Mouse (Mus musculus): ENCODE measurements at regions not wholly inside any gene's neighbourhood (a gene's known extent, or its start where the extent isn't known, plus 50 kb on each side); places are given as distances from the start of the nearest gene placed in this dataset.

GRCm38 (mm10) chr8:11909146-11909545 lies 68.9 kb downstream of the Tex29 start:
- no peak for ATAC-seq (ENCODE audit: insufficient number of reproducible peaks, low FRiP score, low TSS enrichment)

- ATAC-seq (ENCODE audit: insufficient number of reproducible peaks, low FRiP score, low TSS enrichment) = no peak
Observed at GRCm38 (mm10) chr8:11911639-11912450, 71.6 kb downstream of the Tex29 start.

DNA sequence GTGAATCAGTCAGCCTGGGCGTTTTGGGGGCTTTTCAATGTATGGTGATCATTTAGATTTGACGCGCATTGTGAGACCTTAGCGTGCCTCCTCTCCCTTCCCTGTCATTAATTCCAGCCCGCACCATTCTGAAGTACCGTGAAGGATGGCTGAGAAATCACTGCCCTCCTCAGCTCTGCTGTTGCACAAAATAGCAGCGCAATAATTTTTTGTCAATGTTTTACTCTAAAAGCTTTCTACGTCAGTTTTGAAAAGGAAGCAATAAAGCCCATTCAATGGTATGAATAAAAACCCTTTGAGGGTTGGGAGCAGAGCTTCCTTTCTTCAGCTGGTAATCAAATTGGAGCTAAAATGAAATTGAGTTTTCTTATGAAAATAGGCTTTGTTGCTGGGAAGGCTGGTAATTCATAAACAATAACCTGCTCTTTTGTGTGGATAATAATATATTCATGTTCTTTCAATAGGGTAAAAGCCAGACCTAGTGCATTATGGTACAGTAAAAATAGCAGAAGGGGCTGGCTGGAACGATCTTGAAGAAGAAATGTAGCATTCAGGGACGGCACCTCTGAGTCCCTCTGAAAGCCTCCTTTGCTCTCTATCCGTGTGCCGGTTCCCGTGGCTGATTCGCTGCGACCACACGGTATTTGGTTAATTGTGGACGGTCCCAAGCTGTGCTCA lies 72.3 kb downstream of the Tex29 start:
- ATAC-seq (ENCODE audit: insufficient number of reproducible peaks, low FRiP score, low TSS enrichment) = no peak

DNA sequence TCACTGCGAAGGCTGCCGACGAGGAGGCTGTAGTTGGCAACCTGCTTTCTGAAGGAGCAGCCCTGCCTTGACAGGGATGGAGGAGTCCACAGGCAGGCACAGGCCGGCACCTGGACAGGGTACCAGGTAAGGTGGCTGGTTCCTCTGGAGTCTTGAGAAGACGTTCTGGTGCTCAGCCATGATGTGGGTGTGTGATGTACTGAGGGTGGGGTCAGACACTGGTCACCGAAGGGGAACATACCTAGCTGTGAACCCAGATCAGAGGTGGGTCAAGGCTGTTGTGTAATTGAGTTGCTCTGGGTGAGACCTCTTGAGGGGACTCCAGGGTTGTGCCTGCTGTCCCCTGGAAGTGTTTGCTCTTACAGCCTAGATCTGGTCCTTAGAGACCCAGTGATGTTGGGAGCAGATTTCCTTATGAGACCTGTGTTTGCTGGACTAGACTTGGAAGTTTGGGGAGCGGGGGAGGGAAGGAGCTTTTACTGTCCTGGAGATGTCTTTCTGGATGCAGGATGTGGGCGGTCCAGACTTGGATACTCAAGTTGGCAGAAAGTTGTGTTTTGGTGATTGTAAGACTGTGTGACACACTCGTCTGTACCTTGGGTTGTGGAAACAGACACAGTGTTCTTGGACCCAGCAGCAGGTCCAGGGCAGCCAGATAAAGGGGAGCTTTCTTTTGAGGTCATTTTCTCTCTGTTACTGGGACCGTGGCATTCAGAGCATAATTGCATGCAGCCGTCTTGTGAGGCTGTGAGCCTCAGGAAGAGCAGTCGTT lies 73.0 kb downstream of the Tex29 start:
- ATAC-seq (ENCODE audit: insufficient number of reproducible peaks, low FRiP score, low TSS enrichment) = no peak

GRCm38 (mm10) chr8:11914131-11914530 lies 73.9 kb downstream of the Tex29 start:
- no peak for ATAC-seq (ENCODE audit: insufficient number of reproducible peaks, low FRiP score, low TSS enrichment)

GRCm38 (mm10) chr8:11914681-11915474 lies 74.6 kb downstream of the Tex29 start:
- ATAC-seq (ENCODE audit: insufficient number of reproducible peaks, low FRiP score, low TSS enrichment) = no peak

GRCm38 (mm10) chr8:11915721-11916120 lies 75.4 kb downstream of the Tex29 start:
- ATAC-seq (ENCODE audit: insufficient number of reproducible peaks, low FRiP score, low TSS enrichment) = no peak

GRCm38 (mm10) chr8:11919876-11920275 lies 79.6 kb downstream of the Tex29 start:
- ATAC-seq (ENCODE audit: insufficient number of reproducible peaks, low FRiP score, low TSS enrichment) = no peak

GRCm38 (mm10) chr8:11923115-11923514 lies 82.8 kb downstream of the Tex29 start:
- ATAC-seq (ENCODE audit: insufficient number of reproducible peaks, low FRiP score, low TSS enrichment) = no peak

GRCm38 (mm10) chr8:11924165-11924564 lies 83.9 kb downstream of the Tex29 start:
- ATAC-seq (ENCODE audit: insufficient number of reproducible peaks, low FRiP score, low TSS enrichment) = peak; percentile 58; the same call in 1 of the 2 replicates

DNA sequence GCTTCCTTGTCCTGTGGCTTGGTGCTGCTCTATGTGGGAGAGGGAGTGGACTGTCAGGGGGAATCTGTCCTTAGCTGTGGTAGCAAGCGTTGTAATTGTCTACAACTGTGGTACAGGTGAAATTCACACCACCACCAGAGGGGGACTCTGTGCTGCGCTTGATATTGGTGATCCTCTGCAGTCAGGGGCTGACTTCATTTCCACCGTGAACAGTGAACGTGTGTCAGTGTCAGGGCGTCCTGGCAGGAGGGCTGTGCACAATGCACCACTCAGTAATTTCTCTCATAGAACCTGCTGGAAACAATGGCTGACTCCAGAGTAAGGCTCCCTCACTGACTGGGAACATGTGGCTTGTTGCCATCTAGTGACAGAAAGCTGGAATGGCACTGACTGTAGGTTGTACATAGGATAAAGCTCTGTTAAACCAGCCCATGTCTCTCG lies 102.6 kb downstream of the Tex29 start:
- peak; percentile 80 for ATAC-seq (ENCODE audit: insufficient number of reproducible peaks, low FRiP score, low TSS enrichment)

DNA sequence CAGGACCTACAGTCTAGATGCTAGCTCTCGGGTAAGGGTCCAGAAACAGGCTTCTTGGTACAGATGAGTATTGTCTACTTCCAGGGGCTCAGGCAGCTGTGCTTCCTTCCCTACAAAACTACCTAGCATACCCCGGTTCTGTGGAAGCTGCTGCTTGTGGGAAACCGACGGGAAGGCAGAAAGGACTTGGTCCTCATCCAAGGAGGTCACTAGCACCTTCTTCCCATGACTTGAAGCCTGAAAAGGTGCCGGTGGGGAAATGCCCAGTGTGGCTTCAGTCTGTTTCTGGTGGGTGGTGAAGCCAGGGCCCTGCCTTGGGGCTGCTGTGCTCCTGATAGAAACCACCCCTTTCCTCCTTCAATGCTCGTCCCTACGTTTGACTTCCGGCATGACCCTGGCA lies 107.5 kb downstream of the Tex29 start:
- no peak for ATAC-seq (ENCODE audit: insufficient number of reproducible peaks, low FRiP score, low TSS enrichment)

GRCm38 (mm10) chr8:11956268-11956667 lies 116.0 kb downstream of the Tex29 start:
- ATAC-seq (ENCODE audit: insufficient number of reproducible peaks, low FRiP score, low TSS enrichment) = no peak

DNA sequence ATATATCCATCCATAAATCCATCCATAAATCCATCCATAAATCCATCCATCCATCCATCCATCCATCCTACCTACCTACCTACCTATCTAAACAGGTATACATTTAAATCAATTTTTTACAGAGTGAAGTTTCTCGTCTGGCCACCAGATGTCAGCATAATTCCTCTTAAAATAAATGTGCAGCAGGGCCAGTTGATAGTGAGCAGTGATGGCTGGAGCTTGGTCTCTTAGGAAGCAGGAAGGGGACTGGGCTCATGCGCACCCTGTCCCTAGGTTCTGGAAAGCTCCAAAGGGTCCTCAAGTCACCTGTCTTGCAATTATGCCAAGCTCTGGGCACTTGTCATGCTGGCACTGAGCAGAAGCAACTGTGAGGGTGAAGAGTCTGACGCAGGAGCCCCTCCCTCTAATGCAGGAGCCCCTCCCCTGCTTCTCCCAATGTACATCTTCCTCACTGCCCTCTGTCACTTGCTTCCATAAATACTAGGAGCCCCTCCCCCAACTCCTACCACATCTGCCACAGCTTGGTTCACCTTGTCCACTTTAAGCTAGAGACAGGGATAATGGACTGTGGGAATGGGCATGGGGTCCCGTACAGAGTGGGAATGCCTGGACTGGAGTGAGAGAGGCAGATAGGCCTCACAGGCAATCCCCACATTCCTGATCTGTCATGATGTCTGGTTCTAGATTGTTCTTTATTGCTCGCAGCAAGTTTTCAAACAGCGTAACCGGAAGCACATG lies 116.9 kb downstream of the Tex29 start:
- ATAC-seq (ENCODE audit: insufficient number of reproducible peaks, low FRiP score, low TSS enrichment) = no peak

GRCm38 (mm10) chr8:11958176-11958575 lies 117.9 kb downstream of the Tex29 start:
- 0 out of 2 replicates have a peak, but pooled peaks have one; percentile 12 for ATAC-seq (ENCODE audit: insufficient number of reproducible peaks, low FRiP score, low TSS enrichment)

- no peak for ATAC-seq (ENCODE audit: insufficient number of reproducible peaks, low FRiP score, low TSS enrichment)
Observed at GRCm38 (mm10) chr8:11959466-11959865, 119.2 kb downstream of the Tex29 start.

- no peak for ATAC-seq (ENCODE audit: insufficient number of reproducible peaks, low FRiP score, low TSS enrichment)
Observed at GRCm38 (mm10) chr8:11963575-11963974, 123.3 kb downstream of the Tex29 start.

DNA sequence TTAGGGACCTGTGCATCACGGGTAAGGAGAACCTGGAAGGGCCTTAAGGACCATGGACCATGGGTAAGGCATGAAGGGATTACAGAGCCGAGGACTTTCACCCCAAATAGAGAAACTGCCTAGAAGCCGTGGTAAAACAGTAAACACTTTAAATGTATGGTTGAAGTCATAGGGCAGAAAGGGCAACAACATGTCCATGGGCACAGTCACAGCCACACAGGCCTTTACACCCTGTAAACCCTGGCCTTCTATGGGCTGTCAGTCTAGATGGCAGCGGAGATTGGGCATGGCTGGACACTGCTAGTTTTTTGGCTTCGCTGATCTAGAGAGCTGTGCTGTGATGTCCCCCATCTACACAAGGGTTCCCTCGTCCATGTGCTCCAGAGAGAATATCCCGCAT lies 127.4 kb downstream of the Tex29 start:
- ATAC-seq (ENCODE audit: insufficient number of reproducible peaks, low FRiP score, low TSS enrichment) = no peak

GRCm38 (mm10) chr8:11970515-11970914 lies 130.2 kb downstream of the Tex29 start:
- ATAC-seq (ENCODE audit: insufficient number of reproducible peaks, low FRiP score, low TSS enrichment) = no peak

All from cerebellum, adult (tissue).